Comparison of ENCODE assay signal across 11 mouse cellular contexts in the genomic region with DNA sequence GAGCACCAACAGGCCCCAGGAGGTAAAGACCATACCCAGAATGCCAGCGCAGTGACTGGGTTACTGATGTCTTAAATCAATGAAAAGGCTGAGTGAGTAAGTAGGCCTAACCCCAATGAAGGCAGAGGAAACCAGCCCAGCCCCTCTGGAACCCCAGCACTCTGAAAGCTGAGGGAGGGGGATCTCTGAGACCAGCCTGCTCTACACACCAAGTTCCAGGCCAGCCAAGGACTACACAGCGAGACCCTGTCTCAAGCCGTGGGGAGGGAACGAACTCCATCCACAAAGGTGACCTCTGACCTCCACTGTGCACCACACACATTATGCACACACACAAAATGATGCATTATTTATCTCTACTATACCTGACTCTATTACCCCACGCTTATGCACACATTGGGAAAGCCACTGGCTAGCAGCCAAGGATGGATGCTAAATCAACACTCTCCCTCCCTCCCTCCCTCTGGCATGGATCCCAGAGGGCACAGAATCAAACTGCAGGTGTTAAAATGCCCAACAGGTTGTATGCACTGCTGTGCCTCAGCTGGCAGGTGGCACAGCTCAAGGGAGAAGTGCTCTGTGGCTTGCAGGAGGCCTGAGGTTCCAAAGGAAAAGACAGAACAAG. TPM values are rescaled to one million over a fixed set of nuclear protein-coding genes. Genes with fewer than 3 reads are reported as not detected.
A peak's percentile ranks its signal among the peaks of the same experiment; 100 is the strongest.
DNase-seq lines count a peak whose midpoint lies in the region; ATAC-seq lines count a peak whose summit lies in the region.
"Had no signal": no experiment of that assay in that cellular context is flagged by ENCODE, and none has a peak within 500 bp of the region (broad histone marks: within the 10 kb centered on the region; RNA-seq: fewer than 3 reads in every experiment).

No protein-coding gene starts in this region.

- DNase-seq in neural tube, embryonic 10.5 days (ENCODE audit: extremely low spot score, low spot score), result no peak
- peak; percentile 45 for DNase-seq in gonadal fat pad, adult 2 months (ENCODE audit: low read depth)
- no peak for DNase-seq in liver, embryonic 13.5 days
- DNase-seq in adrenal gland, postnatal 25 days, result no peak
- DNase-seq in ovary, adult 18-20 months (ENCODE audit: low spot score), result no peak
- DNase-seq: cerebellum, postnatal 25 days had no signal

- no peaks in the 10 kb centered on the region for H3K27me3 ChIP-seq in neural tube, embryonic 12.5 days (replicated peaks)
- H3K27me3 ChIP-seq in liver, embryonic 13.5 days, result peaks cover 34% of the 10 kb centered on the region
- no peaks in the 10 kb centered on the region for H3K27me3 ChIP-seq in stomach, embryonic 16.5 days (ENCODE audit: control insufficient read depth, insufficient read depth, low read length)

- H3K9me3 ChIP-seq in neural tube, embryonic 12.5 days, result no peaks in the 10 kb centered on the region
- H3K9me3 ChIP-seq in liver, embryonic 13.5 days (replicated peaks), result no peaks in the 10 kb centered on the region
- no peaks in the 10 kb centered on the region for H3K9me3 ChIP-seq in stomach, embryonic 16.5 days (replicated peaks; ENCODE audit: control insufficient read depth, low read length)
- H3K9me3 ChIP-seq: heart, embryonic 13.5 days; megakaryocyte, embryonic 14.5 days had no signal

- H3K4me3 ChIP-seq in neural tube, embryonic 12.5 days, result no peak overlapping the region
- no peak overlapping the region for H3K4me3 ChIP-seq in liver, embryonic 13.5 days (replicated peaks)
- no peak overlapping the region for H3K4me3 ChIP-seq in stomach, embryonic 16.5 days (replicated peaks; ENCODE audit: low read length)
- H3K4me3 ChIP-seq: heart, embryonic 13.5 days; megakaryocyte, embryonic 14.5 days had no signal

- peaks cover 23% of the 10 kb centered on the region for H3K4me1 ChIP-seq in neural tube, embryonic 12.5 days
- peaks cover 37% of the 10 kb centered on the region for H3K4me1 ChIP-seq in liver, embryonic 13.5 days (replicated peaks)
- H3K4me1 ChIP-seq in stomach, embryonic 16.5 days (ENCODE audit: control insufficient read depth, insufficient read depth, low read length), result 0 out of 2 replicates have a peak, but pooled peaks cover 4% of the 10 kb centered on the region
- H3K4me1 ChIP-seq: megakaryocyte, embryonic 14.5 days had no signal

- ATAC-seq in neural tube, embryonic 12.5 days (ENCODE audit: low FRiP score, low read depth), result peak; percentile 74
- peak; percentile 64 for ATAC-seq in liver, embryonic 13.5 days (ENCODE audit: low read depth)
- peak; percentile 89 for ATAC-seq in stomach, embryonic 16.5 days (ENCODE audit: insufficient read depth, low FRiP score)

- H3K27ac ChIP-seq in neural tube, embryonic 12.5 days, result no peak overlapping the region
- peak overlapping the region; percentile 68 for H3K27ac ChIP-seq in liver, embryonic 13.5 days
- peak overlapping the region; percentile 75 for H3K27ac ChIP-seq in stomach, embryonic 16.5 days (ENCODE audit: low read length)
- H3K27ac ChIP-seq: heart, embryonic 13.5 days had no signal

- WGBS in neural tube, embryonic 12.5 days, result 45% methylated on average over 5 of the region's 5 CpGs
- 64% methylated on average over 5 of the region's 5 CpGs for WGBS in liver, embryonic 13.5 days (ENCODE audit: insufficient replicate concordance)
- WGBS in stomach, embryonic 16.5 days, result 38% methylated on average over 5 of the region's 5 CpGs

- no peak overlapping the region for H3K9ac ChIP-seq in neural tube, embryonic 12.5 days
- no peak overlapping the region for H3K9ac ChIP-seq in liver, embryonic 13.5 days
- no peak overlapping the region for H3K9ac ChIP-seq in stomach, embryonic 16.5 days (ENCODE audit: low read length)
- H3K9ac ChIP-seq: heart, embryonic 13.5 days had no signal

- no peak overlapping the region for H3K4me2 ChIP-seq in neural tube, embryonic 12.5 days (replicated peaks)
- peak overlapping the region; percentile 2; the same call in 1 of the 2 replicates for H3K4me2 ChIP-seq in liver, embryonic 13.5 days
- no peak overlapping the region for H3K4me2 ChIP-seq in stomach, embryonic 16.5 days (ENCODE audit: low read depth, low read length)
- H3K4me2 ChIP-seq: heart, embryonic 13.5 days had no signal

- no peaks in the 10 kb centered on the region for H3K36me3 ChIP-seq in neural tube, embryonic 12.5 days
- no peaks in the 10 kb centered on the region for H3K36me3 ChIP-seq in liver, embryonic 13.5 days
- no peaks in the 10 kb centered on the region for H3K36me3 ChIP-seq in stomach, embryonic 16.5 days (ENCODE audit: control insufficient read depth, insufficient read depth, low read length)
- H3K36me3 ChIP-seq: heart, embryonic 13.5 days had no signal

RNA-seq across cellular contexts. Expression of a gene that starts 9.7 kb away (rescaled TPM):
- polyA plus RNA-seq in neural tube, embryonic 12.5 days (2016; fragmentation: Nextera tagmentation; extraction: Ambion mirVana), result 0.98 and 1.4 TPM in 2 replicates
- polyA plus RNA-seq in gonadal fat pad, adult 2 months (2012; rRNA removed), result not detected in 2 replicates
- 1.4 and 1.6 TPM in 2 replicates for polyA plus RNA-seq in liver, embryonic 13.5 days (2015; fragmentation: Nextera tagmentation; extraction: Ambion mirVana)
- polyA plus RNA-seq in stomach, embryonic 16.5 days (2015; fragmentation: Nextera tagmentation; extraction: Ambion mirVana), result 0.96 and 0.98 TPM in 2 replicates
- total RNA-seq in adrenal gland, postnatal 25 days (2021), result 0.06 TPM in 1 of 2 replicates, not detected in the other

RNA-seq across cellular contexts. Expression of a gene that starts 39.0 kb away (rescaled TPM):
- polyA plus RNA-seq in neural tube, embryonic 12.5 days (2016; fragmentation: Nextera tagmentation; extraction: Ambion mirVana), result 0.28 and 0.29 TPM in 2 replicates
- polyA plus RNA-seq in gonadal fat pad, adult 2 months (2012; rRNA removed), result not detected in 2 replicates
- polyA plus RNA-seq in liver, embryonic 13.5 days (2015; fragmentation: Nextera tagmentation; extraction: Ambion mirVana), result not detected in 2 replicates
- 0.19 TPM in 1 of 2 replicates, not detected in the other for polyA plus RNA-seq in stomach, embryonic 16.5 days (2015; fragmentation: Nextera tagmentation; extraction: Ambion mirVana)
- total RNA-seq in adrenal gland, postnatal 25 days (2021), result not detected in 2 replicates
- polyA plus RNA-seq: testis, adult 2 months had no signal

RNA-seq across cellular contexts. Expression of a gene that starts 49.8 kb away (rescaled TPM):
- polyA plus RNA-seq in neural tube, embryonic 12.5 days (2016; fragmentation: Nextera tagmentation; extraction: Ambion mirVana), result not detected in 2 replicates
- polyA plus RNA-seq in gonadal fat pad, adult 2 months (2012; rRNA removed), result 0.09 and 0.14 TPM in 2 replicates
- polyA plus RNA-seq in liver, embryonic 13.5 days (2015; fragmentation: Nextera tagmentation; extraction: Ambion mirVana), result not detected in 2 replicates
- polyA plus RNA-seq in stomach, embryonic 16.5 days (2015; fragmentation: Nextera tagmentation; extraction: Ambion mirVana), result 0.04 TPM in 1 of 2 replicates, not detected in the other
- not detected in 2 replicates for total RNA-seq in adrenal gland, postnatal 25 days (2021)
- polyA plus RNA-seq: heart, embryonic 13.5 days had no signal
